Mouse (Mus musculus): ENCODE data around the gene Ms4a6d. TPM values are rescaled to one million over a fixed set of nuclear protein-coding genes. Genes with fewer than 3 reads are reported as not detected.

Ms4a6d gene
- 5.7 and 6.8 TPM in 2 replicates for polyA plus RNA-seq (2015; fragmentation: Nextera tagmentation; extraction: Ambion mirVana)

DNA sequence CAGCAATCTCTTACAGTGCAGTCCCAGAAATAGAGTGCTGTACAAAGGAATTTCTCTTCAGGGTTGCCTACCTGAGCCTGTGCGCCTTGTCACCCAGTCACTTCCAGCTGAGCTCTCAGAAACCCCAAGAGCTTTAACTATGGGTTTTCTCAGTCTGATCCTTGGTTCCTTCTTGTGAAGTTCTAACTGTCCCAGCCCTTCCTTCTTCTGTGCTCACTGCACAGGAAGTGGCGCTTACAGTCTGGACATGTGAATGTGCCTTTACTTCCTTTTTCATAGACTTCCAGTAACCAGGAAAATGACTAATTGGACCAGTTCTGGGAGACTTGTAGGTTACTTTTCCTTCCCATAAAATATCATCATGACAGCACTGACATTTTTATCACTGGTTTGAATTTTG is at the start of gene Ms4a6d:
Gene Ms4a6d, minus strand, starts transcription at position 247 of the 400 bp plus-strand sequence.
- Histone ChIP-seq H3K27me3 (ENCODE audit: control insufficient read depth, insufficient read depth, low read depth, low read length) (no peaks in the 10 kb centered on the region), H3K36me3 (ENCODE audit: control insufficient read depth, insufficient read depth, low read length) (no peaks in the 10 kb centered on the region), H3K4me2 (ENCODE audit: low read depth, low read length) (no peak within 1 kb of the TSS), H3K27ac (ENCODE audit: low read length) (no peak within 1 kb of the TSS), H3K9me3 (ENCODE audit: control insufficient read depth, low read length) (no peaks in the 10 kb centered on the region), H3K9ac (ENCODE audit: low read length) (no peak within 1 kb of the TSS), H3K4me1 (replicated peaks; ENCODE audit: control insufficient read depth, insufficient read depth, low read length) (no peaks in the 10 kb centered on the region), H3K4me3 (ENCODE audit: low read length) (no peak within 1 kb of the TSS)
- ATAC-seq (ENCODE audit: low read depth): no peak
- WGBS: 82% methylated on average over 2 of the region's 2 CpGs

DNA sequence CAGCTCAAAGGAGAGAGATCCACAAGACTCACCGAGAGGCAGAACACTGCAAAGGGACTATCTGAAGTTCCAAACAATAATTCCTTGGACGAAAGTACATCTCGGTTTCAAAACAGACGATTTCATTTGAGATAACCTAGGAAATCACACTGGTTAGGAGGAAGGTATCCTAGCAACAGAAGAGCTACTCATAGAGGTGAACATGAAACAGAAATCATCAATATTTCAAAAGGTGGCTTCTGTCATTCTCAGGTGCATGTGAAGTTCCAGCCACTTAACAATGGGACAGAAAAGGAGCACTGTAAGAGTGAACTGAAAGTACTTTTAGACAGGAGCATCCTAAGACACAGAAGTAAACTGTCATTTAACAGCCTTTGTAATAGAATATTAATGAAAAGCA is 44.9 kb upstream of the Ms4a6d start:
- no peak overlapping the region for H3K27ac ChIP-seq (ENCODE audit: low read length)
- no peaks in the 10 kb centered on the region for H3K27me3 ChIP-seq (ENCODE audit: control insufficient read depth, insufficient read depth, low read depth, low read length)
- no peaks in the 10 kb centered on the region for H3K9me3 ChIP-seq (ENCODE audit: control insufficient read depth, low read length)
- H3K9ac ChIP-seq (ENCODE audit: low read length): no peak overlapping the region
- no peak overlapping the region for H3K4me2 ChIP-seq (ENCODE audit: low read depth, low read length)
- 58% methylated on average over 4 of the region's 4 CpGs for WGBS
- ATAC-seq (ENCODE audit: low read depth): no peak
- H3K36me3 ChIP-seq (ENCODE audit: control insufficient read depth, insufficient read depth, low read length): no peaks in the 10 kb centered on the region
- H3K4me3 ChIP-seq (ENCODE audit: low read length): no peak overlapping the region
- no peaks in the 10 kb centered on the region for H3K4me1 ChIP-seq (replicated peaks; ENCODE audit: control insufficient read depth, insufficient read depth, low read length)

DNA sequence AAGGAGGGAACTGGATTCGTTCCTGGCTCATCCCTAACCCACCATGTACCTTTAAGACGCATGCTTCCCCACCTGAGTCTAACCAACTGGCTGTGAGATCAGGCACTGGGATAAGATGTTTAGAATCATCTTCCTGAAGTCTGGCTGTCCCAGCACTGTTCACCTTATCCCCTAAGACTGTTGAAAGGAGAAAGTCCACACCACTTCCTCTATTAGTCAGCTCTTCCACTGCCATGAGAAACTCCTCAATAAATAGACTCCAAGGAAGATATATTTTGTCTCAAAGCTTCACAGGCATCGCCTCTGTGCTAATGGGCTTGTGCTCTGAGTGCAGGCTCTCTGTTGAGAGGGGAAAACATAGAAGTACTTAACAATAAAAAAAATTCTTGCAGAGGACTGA is 41.5 kb upstream of the Ms4a6d start:
- Histone ChIP-seq H3K4me1 (replicated peaks; ENCODE audit: control insufficient read depth, insufficient read depth, low read length) (no peaks in the 10 kb centered on the region), H3K4me2 (ENCODE audit: low read depth, low read length) (no peak overlapping the region), H3K36me3 (ENCODE audit: control insufficient read depth, insufficient read depth, low read length) (no peaks in the 10 kb centered on the region), H3K9ac (ENCODE audit: low read length) (no peak overlapping the region), H3K27me3 (ENCODE audit: control insufficient read depth, insufficient read depth, low read depth, low read length) (no peaks in the 10 kb centered on the region), H3K9me3 (ENCODE audit: control insufficient read depth, low read length) (no peaks in the 10 kb centered on the region), H3K27ac (ENCODE audit: low read length) (no peak overlapping the region), H3K4me3 (ENCODE audit: low read length) (no peak overlapping the region)
- ATAC-seq (ENCODE audit: low read depth): no peak
- WGBS: 75% methylated on average over 3 of the region's 3 CpGs

DNA sequence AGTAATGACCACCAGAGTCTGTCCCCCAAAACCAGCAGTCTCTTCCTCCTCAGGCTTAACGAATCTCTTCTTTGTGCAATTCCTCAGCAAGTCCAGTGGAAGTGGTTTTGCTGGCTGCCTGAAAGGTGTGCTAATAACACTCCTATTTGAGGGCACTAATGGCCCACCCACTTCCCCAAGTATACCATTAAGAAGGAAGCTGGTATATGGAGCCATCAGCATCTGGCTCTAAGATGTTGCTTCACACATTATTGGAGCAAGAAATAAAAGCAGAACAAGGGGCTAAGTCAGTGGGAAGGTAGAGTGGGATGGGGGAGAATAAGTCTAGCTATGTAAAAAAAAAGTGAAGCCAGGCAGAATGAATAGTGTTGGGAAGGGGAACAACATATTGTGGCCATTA is 36.1 kb upstream of the Ms4a6d start, which contains the start of gene Ms4a3:
Gene Ms4a3, minus strand, starts transcription at position 120 of the 400 bp plus-strand sequence.
- WGBS: 56% methylated on average over 1 of the region's 1 CpGs
- H3K4me3 ChIP-seq (ENCODE audit: low read length): no peak within 1 kb of the TSS
- H3K4me1 ChIP-seq (replicated peaks; ENCODE audit: control insufficient read depth, insufficient read depth, low read length): no peaks in the 10 kb centered on the region
- no peaks in the 10 kb centered on the region for H3K27me3 ChIP-seq (ENCODE audit: control insufficient read depth, insufficient read depth, low read depth, low read length)
- ATAC-seq (ENCODE audit: low read depth): no peak
- H3K9me3 ChIP-seq (ENCODE audit: control insufficient read depth, low read length): no peaks in the 10 kb centered on the region
- no peaks in the 10 kb centered on the region for H3K36me3 ChIP-seq (ENCODE audit: control insufficient read depth, insufficient read depth, low read length)
- no peak within 1 kb of the TSS for H3K9ac ChIP-seq (ENCODE audit: low read length)
- H3K27ac ChIP-seq (ENCODE audit: low read length): no peak within 1 kb of the TSS
- H3K4me2 ChIP-seq (ENCODE audit: low read depth, low read length): no peak within 1 kb of the TSS

DNA sequence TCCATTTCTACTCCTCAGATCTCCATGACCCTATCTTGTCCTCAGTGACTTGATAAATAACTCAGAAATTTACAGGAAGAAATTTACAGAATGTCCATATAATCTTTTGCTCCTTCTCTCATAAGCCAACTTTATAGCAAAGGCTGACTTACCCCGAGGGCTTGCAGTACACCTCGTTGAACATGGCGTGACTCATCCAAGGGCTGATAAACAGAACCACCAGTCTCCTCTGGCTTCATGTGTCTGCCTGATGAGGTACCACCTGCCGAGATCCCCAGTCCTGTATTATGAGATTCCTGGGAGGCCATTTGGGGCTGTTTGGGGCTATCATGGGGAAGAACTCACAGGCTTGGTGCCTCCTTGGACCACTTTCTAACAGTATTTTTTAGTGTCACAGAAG is 34.4 kb upstream of the Ms4a6d start:
- 70% methylated on average over 4 of the region's 4 CpGs for WGBS
- H3K27me3 ChIP-seq (ENCODE audit: control insufficient read depth, insufficient read depth, low read depth, low read length): no peaks in the 10 kb centered on the region
- no peak for ATAC-seq (ENCODE audit: low read depth)
- no peaks in the 10 kb centered on the region for H3K36me3 ChIP-seq (ENCODE audit: control insufficient read depth, insufficient read depth, low read length)
- H3K9ac ChIP-seq (ENCODE audit: low read length): no peak overlapping the region
- H3K27ac ChIP-seq (ENCODE audit: low read length): no peak overlapping the region
- H3K4me2 ChIP-seq (ENCODE audit: low read depth, low read length): no peak overlapping the region
- H3K4me1 ChIP-seq (replicated peaks; ENCODE audit: control insufficient read depth, insufficient read depth, low read length): no peaks in the 10 kb centered on the region
- no peaks in the 10 kb centered on the region for H3K9me3 ChIP-seq (ENCODE audit: control insufficient read depth, low read length)
- H3K4me3 ChIP-seq (ENCODE audit: low read length): no peak overlapping the region

DNA sequence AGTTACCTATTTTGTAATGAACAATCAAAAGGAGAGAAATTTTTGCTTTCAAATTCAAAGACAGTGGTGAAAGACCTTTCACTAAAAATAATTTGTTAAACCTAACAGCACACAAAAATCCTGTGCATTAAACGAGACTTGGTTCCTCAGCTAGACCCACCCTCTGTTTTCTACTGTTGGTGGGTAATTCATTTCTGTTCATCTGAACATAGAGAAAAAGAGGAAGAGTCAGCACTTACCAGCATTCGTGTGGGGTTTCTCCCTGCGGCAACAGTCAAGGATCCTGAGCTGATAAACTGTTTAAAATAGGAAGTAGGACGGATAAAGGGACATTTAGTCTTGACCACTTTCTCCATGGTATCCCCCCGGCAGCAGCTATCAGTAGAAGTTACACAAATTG is 30.9 kb upstream of the Ms4a6d start:
- Histone ChIP-seq H3K27ac (ENCODE audit: low read length) (no peak overlapping the region), H3K4me3 (ENCODE audit: low read length) (no peak overlapping the region), H3K9ac (ENCODE audit: low read length) (no peak overlapping the region), H3K9me3 (ENCODE audit: control insufficient read depth, low read length) (no peaks in the 10 kb centered on the region), H3K27me3 (ENCODE audit: control insufficient read depth, insufficient read depth, low read depth, low read length) (no peaks in the 10 kb centered on the region), H3K36me3 (ENCODE audit: control insufficient read depth, insufficient read depth, low read length) (no peaks in the 10 kb centered on the region), H3K4me2 (ENCODE audit: low read depth, low read length) (no peak overlapping the region), H3K4me1 (replicated peaks; ENCODE audit: control insufficient read depth, insufficient read depth, low read length) (no peaks in the 10 kb centered on the region)
- ATAC-seq (ENCODE audit: low read depth): no peak
- 65% methylated on average over 5 of the region's 5 CpGs for WGBS

DNA sequence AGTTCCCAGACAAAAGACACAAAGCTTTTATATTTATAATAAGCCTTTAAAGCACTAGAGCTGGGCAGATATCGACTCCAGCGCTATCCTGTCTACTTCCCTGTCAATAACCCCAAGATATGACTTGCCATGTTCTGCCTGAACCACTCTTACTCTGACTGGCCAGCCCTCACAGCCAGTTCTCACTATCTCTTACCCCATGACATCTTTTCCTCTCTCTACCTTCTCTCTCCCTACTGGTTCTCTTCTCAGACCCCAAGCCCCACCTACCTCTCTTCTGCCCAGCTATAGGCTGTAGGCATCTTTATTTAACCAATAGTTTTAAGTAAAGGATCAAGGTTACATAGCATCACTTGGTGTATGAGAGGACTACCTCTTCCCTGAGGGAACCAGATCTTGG is 29.7 kb upstream of the Ms4a6d start:
- ATAC-seq (ENCODE audit: low read depth): no peak
- WGBS: 65% methylated on average over 2 of the region's 2 CpGs

DNA sequence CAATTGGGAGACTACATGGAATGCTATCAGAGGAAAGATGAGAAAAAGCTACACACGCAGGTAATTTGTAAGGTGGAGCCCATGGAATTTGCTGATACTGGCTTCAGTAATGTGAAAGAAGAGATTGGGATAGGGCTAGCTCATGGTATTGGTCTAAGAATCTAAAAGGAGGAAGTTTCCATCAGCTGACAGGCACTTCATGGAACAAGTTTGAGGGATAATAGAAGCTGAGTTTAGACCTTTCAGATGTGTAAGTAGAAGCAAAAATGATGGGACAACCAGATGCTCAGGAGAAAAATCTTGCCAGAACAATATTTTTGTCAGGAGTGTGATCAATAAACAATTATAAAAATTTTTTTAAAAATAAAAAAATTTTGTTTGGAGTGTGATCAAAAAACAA is 29.1 kb upstream of the Ms4a6d start:
- Histone ChIP-seq H3K27ac (ENCODE audit: low read length) (no peak overlapping the region), H3K4me2 (ENCODE audit: low read depth, low read length) (no peak overlapping the region), H3K9ac (ENCODE audit: low read length) (no peak overlapping the region), H3K4me1 (replicated peaks; ENCODE audit: control insufficient read depth, insufficient read depth, low read length) (no peaks in the 10 kb centered on the region), H3K27me3 (ENCODE audit: control insufficient read depth, insufficient read depth, low read depth, low read length) (no peaks in the 10 kb centered on the region), H3K36me3 (ENCODE audit: control insufficient read depth, insufficient read depth, low read length) (no peaks in the 10 kb centered on the region), H3K9me3 (ENCODE audit: control insufficient read depth, low read length) (no peaks in the 10 kb centered on the region), H3K4me3 (ENCODE audit: low read length) (no peak overlapping the region)
- ATAC-seq (ENCODE audit: low read depth): no peak
- WGBS: 81% methylated on average over 1 of the region's 1 CpGs

More for the DNA sequence above, 29.7 kb upstream of the Ms4a6d start:
- Histone ChIP-seq H3K36me3 (ENCODE audit: control insufficient read depth, insufficient read depth, low read length) (no peaks in the 10 kb centered on the region), H3K4me2 (ENCODE audit: low read depth, low read length) (no peak overlapping the region), H3K27me3 (ENCODE audit: control insufficient read depth, insufficient read depth, low read depth, low read length) (no peaks in the 10 kb centered on the region), H3K27ac (ENCODE audit: low read length) (no peak overlapping the region), H3K4me1 (replicated peaks; ENCODE audit: control insufficient read depth, insufficient read depth, low read length) (no peaks in the 10 kb centered on the region), H3K4me3 (ENCODE audit: low read length) (no peak overlapping the region), H3K9ac (ENCODE audit: low read length) (no peak overlapping the region), H3K9me3 (ENCODE audit: control insufficient read depth, low read length) (no peaks in the 10 kb centered on the region)

DNA sequence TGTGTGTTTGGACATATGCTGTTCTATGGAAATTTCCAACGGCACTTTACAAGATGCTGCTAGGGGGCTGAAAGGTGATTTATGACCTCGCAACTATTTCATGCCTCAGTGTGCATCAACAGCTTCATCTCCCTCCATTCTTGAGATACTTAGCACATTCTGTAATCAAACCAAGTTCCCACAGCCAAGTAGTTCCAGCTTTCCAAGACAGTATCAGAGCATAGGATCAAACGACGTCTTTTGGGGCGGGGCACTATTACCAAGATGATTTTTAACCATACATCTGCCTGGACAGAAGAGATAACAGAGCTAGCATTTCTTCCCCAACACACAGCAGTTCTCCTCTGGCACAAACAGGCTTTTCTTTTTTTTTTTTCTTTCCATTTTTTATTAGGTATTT is 20.6 kb upstream of the Ms4a6d start:
- Histone ChIP-seq H3K27ac (ENCODE audit: low read length) (no peak overlapping the region), H3K4me1 (replicated peaks; ENCODE audit: control insufficient read depth, insufficient read depth, low read length) (no peaks in the 10 kb centered on the region), H3K4me3 (ENCODE audit: low read length) (no peak overlapping the region), H3K4me2 (ENCODE audit: low read depth, low read length) (no peak overlapping the region), H3K9ac (ENCODE audit: low read length) (no peak overlapping the region), H3K27me3 (ENCODE audit: control insufficient read depth, insufficient read depth, low read depth, low read length) (no peaks in the 10 kb centered on the region), H3K9me3 (ENCODE audit: control insufficient read depth, low read length) (no peaks in the 10 kb centered on the region), H3K36me3 (ENCODE audit: control insufficient read depth, insufficient read depth, low read length) (no peaks in the 10 kb centered on the region)
- ATAC-seq (ENCODE audit: low read depth): no peak
- 63% methylated on average over 5 of the region's 5 CpGs for WGBS

DNA sequence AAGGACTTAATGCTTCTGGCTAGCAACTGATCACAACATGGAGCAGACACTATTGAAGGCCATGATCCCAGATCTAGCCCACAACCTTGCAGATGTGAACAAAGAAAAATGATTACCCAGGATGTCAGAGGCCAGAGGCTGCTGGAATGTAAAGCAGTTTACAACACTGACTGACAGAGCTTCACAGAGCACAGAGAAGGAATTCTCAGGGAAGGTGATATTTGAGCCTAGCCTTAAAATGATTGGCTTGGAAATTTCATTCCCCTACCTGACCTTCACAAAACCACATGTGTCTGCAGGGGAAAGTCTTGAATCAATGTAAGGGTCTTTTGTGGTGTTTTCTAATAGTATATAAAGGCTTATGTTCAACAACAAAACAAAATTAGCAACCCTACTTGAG is 20.2 kb upstream of the Ms4a6d start:
- H3K9ac ChIP-seq (ENCODE audit: low read length): no peak overlapping the region
- H3K4me2 ChIP-seq (ENCODE audit: low read depth, low read length): no peak overlapping the region
- H3K4me3 ChIP-seq (ENCODE audit: low read length): no peak overlapping the region
- ATAC-seq (ENCODE audit: low read depth): no peak
- H3K36me3 ChIP-seq (ENCODE audit: control insufficient read depth, insufficient read depth, low read length): no peaks in the 10 kb centered on the region
- H3K27me3 ChIP-seq (ENCODE audit: control insufficient read depth, insufficient read depth, low read depth, low read length): no peaks in the 10 kb centered on the region
- H3K4me1 ChIP-seq (replicated peaks; ENCODE audit: control insufficient read depth, insufficient read depth, low read length): no peaks in the 10 kb centered on the region
- no peaks in the 10 kb centered on the region for H3K9me3 ChIP-seq (ENCODE audit: control insufficient read depth, low read length)
- H3K27ac ChIP-seq (ENCODE audit: low read length): no peak overlapping the region

Data from lung, embryonic 16.5 days (tissue).